Mouse (Mus musculus): ENCODE results near the gene Dffb. TPM values are rescaled to one million over a fixed set of nuclear protein-coding genes. Genes with fewer than 3 reads are reported as not detected.
"Not testable (repeated sequence)": the region's sequence is repeated elsewhere in the genome, so short reads cannot be mapped to it uniquely, and the experiment has no call there.

Dffb gene
- polyA plus RNA-seq, 1 experiment = 18.6 TPM

DNA sequence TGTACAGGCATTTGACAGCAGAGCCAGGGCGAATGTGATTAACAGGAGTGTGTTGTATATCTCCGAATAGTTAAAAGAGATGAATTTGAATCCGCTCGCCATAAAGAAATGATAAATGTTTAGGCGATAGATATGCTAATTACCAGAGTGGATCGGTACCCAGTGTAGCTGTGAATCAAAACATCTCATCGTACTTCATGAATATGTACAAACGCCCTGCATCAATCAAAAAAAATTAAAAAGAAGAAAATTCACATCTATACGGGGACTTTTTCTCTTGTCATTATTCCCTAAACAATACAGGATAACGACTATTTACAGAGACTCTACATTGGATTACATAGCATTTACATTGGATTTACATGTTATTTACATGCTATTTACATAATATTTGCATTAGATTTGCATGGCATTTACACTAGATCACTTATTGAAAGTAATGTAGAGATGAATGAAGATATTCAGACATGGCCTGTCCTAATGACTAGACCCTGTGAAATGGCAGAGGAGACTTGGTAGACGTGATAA lies 46.1 kb downstream of the Dffb start:
- DNase-seq (ENCODE audit: low read depth) = peak; percentile 73
- TF ChIP-seq POLR2A (IDR thresholded peaks at IDR 0.05; ENCODE audit: borderline replicate concordance, extremely low read depth, insufficient read depth, insufficient read length, poor library complexity, severe bottlenecking) (no peak), CTCF (IDR thresholded peaks at IDR 0.05; ENCODE audit: borderline replicate concordance, extremely low read depth, insufficient read depth, insufficient read length) (no peak)

DNA sequence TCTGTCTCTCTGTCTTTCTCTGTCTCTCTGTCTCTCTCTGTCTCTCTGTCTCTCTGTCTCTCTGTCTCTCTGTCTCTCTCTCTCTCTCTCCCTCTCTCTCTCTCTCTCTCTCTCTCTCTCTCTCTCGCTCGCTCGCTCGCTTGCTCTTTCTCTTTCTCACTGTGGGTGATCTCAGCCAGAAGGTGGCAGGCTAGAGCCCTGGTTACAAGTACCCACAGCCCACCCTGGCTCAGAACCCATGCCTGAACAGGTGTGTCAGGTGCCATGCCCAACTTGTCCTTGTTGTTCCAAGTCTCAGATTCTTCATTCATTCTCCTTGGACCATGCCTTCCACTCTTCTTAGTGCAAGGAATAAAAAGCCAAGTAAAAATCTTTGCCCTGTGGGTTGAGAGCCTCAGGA lies 52.8 kb downstream of the Dffb start:
- not testable (repeated sequence) for DNase-seq (ENCODE audit: low read depth)
- peak; percentile 32; the same call in 1 of the 2 replicates for TF ChIP-seq CTCF (IDR thresholded peaks at IDR 0.05; ENCODE audit: borderline replicate concordance, extremely low read depth, insufficient read depth, insufficient read length)

DNA sequence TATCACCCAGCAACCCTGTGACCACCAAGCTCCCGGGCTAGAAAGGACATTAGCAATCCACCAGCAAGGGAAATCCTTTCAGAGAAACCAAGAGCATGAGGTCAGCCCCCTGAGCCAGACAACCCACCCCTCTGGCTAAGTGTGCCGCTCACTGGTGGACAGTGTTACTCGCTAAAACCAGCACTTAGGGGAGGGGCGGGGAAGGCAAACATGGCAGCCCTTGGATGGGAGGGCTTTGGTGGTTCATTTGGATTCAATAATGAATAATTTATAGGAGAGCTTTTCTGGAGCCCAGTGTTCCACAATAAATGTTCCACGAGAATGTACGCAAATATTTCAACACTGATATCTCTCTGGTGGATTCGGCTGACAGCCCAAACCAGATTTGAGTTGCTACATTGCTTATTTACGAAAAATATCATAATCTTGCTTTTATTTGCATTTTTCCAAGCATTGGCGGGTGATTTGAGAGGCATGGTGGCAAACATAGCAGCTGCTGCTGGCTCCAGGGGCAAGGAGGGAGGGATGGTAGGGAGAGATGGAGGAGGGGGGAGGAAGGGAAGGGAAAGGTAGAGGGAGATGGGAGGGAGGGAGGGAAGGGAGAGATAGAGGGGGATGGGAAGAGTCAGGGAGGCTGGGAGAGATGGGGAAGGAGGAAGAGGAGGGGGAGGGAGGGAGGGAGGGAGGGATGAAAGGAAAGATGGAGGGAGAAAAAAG lies 54.3 kb downstream of the Dffb start:
- TF ChIP-seq POLR2A (IDR thresholded peaks at IDR 0.05; ENCODE audit: borderline replicate concordance, extremely low read depth, insufficient read depth, insufficient read length, poor library complexity, severe bottlenecking) = no peak
- no peak for TF ChIP-seq CTCF (IDR thresholded peaks at IDR 0.05; ENCODE audit: borderline replicate concordance, extremely low read depth, insufficient read depth, insufficient read length)
- peak; percentile 71 for DNase-seq (ENCODE audit: low read depth)

DNA sequence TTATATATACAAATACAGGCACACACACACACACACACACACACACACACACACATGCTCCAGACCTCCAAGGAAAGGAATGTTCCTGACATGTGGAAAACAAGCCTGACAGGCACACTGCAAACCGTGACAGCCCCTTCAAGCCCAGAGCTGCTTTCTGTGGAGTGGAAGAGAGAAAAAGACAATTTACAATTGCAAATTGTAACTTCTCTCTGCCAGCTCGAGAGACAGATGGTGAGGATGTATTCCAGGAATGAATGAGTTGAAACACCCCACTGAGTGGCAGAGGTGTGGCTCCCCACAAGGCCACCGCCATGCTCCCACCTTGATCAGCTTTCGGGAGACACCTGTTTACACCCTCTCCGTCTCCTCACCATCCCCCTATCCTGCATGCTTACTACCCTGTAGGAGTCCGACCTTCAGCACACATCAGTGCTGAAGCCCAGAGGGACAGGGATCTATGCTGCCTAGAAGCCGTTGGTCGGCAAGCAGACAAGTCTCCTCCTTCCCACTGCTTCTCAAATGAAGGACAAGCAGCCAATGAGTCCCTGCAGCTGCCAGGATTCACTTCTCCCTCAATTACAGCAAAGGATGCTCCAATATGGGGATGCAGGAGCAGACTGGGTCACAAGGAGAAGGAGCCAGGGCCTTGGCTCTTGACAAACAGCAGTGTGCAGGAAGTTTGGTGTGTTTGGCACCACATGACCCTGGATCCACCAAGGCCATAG lies 57.0 kb downstream of the Dffb start:
- peak; percentile 57 for DNase-seq (ENCODE audit: low read depth)

More for the DNA sequence above, 57.0 kb downstream of the Dffb start:
- TF ChIP-seq POLR2A (IDR thresholded peaks at IDR 0.05; ENCODE audit: borderline replicate concordance, extremely low read depth, insufficient read depth, insufficient read length, poor library complexity, severe bottlenecking) (no peak), CTCF (IDR thresholded peaks at IDR 0.05; ENCODE audit: borderline replicate concordance, extremely low read depth, insufficient read depth, insufficient read length) (no peak)

Other genes starting within 250 kb of the Dffb start
- 40.0 and 49.1 TPM in 2 replicates for gene A430005L14Rik, start 17.9 kb downstream of the Dffb start, polyA plus RNA-seq (2012; rRNA removed)
- 14.3 and 19.1 TPM in 2 replicates for gene Cep104, start 68 bp upstream of the Dffb start, polyA plus RNA-seq (2012; rRNA removed)
- 69.7 and 72.3 TPM in 2 replicates for gene Lrrc47, start 36.6 kb upstream of the Dffb start, polyA plus RNA-seq (2012; rRNA removed)
- 7.0 and 8.4 TPM in 2 replicates for gene Smim1, start 51.1 kb upstream of the Dffb start, polyA plus RNA-seq (2012; rRNA removed)
- gene Ccdc27, start 67.6 kb upstream of the Dffb start, polyA plus RNA-seq (2012; rRNA removed) = not detected in 2 replicates
- gene Trp73, start 165.1 kb upstream of the Dffb start, polyA plus RNA-seq (2012; rRNA removed) = 3.0 and 3.6 TPM in 2 replicates
- gene Wrap73, start 167.2 kb upstream of the Dffb start, polyA plus RNA-seq (2012; rRNA removed) = 42.5 and 64.5 TPM in 2 replicates
- 139 and 147 TPM in 2 replicates for gene Tprgl, start 185.5 kb upstream of the Dffb start, polyA plus RNA-seq (2012; rRNA removed)
- gene Megf6, start 195.6 kb upstream of the Dffb start, polyA plus RNA-seq (2012; rRNA removed) = 12.4 and 21.0 TPM in 2 replicates

Measured in brain, embryonic 14.5 days (tissue).